Mouse (Mus musculus): ENCODE data around the gene Trim43a. TPM values are rescaled to one million over a fixed set of nuclear protein-coding genes. Genes with fewer than 3 reads are reported as not detected.
"Not testable (repeated sequence)": the region's sequence is repeated elsewhere in the genome, so short reads cannot be mapped to it uniquely, and the experiment has no call there.

Gene Trim43a
- polyA plus RNA-seq (2014; fragmentation: Nextera tagmentation; extraction: Ambion mirVana): 0.10 TPM in 1 of 2 replicates, not detected in the other

GRCm38 (mm10) chr9:88580591-88580990, at the start of gene Trim43a:
Gene Trim43a (plus strand): TSS chr9:88580891.
- H3K9me3 ChIP-seq (ENCODE audit: control insufficient read depth, low read length); DNase-seq (ENCODE audit: low spot score); H3K27me3 ChIP-seq (ENCODE audit: control insufficient read depth, insufficient read depth, low read length); H3K4me2 ChIP-seq (replicated peaks; ENCODE audit: low read depth, low read length); H3K4me3 ChIP-seq (ENCODE audit: low read depth, low read length); ATAC-seq (ENCODE audit: low FRiP score); H3K27ac ChIP-seq (ENCODE audit: low read depth, low read length); H3K4me1 ChIP-seq (replicated peaks; ENCODE audit: control insufficient read depth, insufficient read depth, low read length); H3K36me3 ChIP-seq (ENCODE audit: control insufficient read depth, insufficient read depth, low read length); H3K9ac ChIP-seq (ENCODE audit: low read depth, low read length): not testable (repeated sequence)
- 79% methylated on average over 2 of the region's 2 CpGs for WGBS

GRCm38 (mm10) chr9:88534093-88534492, 46.6 kb upstream of the Trim43a start:
- ATAC-seq (ENCODE audit: low FRiP score): no peak
- WGBS: 91% methylated on average over 5 of the region's 5 CpGs
- Histone ChIP-seq H3K27me3 (ENCODE audit: control insufficient read depth, insufficient read depth, low read length) (no peaks in the 10 kb centered on the region), H3K36me3 (ENCODE audit: control insufficient read depth, insufficient read depth, low read length) (no peaks in the 10 kb centered on the region), H3K9me3 (ENCODE audit: control insufficient read depth, low read length) (no peaks in the 10 kb centered on the region), H3K4me1 (replicated peaks; ENCODE audit: control insufficient read depth, insufficient read depth, low read length) (no peaks in the 10 kb centered on the region), H3K27ac (ENCODE audit: low read depth, low read length) (no peak overlapping the region), H3K9ac (ENCODE audit: low read depth, low read length) (no peak overlapping the region), H3K4me2 (replicated peaks; ENCODE audit: low read depth, low read length) (no peak overlapping the region), H3K4me3 (ENCODE audit: low read depth, low read length) (no peak overlapping the region)
- no peak for DNase-seq (ENCODE audit: low spot score)

- H3K4me3 ChIP-seq (ENCODE audit: low read depth, low read length): no peak overlapping the region
- no peaks in the 10 kb centered on the region for H3K36me3 ChIP-seq (ENCODE audit: control insufficient read depth, insufficient read depth, low read length)
- WGBS: 76% methylated on average over 5 of the region's 5 CpGs
- no peaks in the 10 kb centered on the region for H3K4me1 ChIP-seq (replicated peaks; ENCODE audit: control insufficient read depth, insufficient read depth, low read length)
- no peak overlapping the region for H3K27ac ChIP-seq (ENCODE audit: low read depth, low read length)
- ATAC-seq (ENCODE audit: low FRiP score) (no peak), DNase-seq (ENCODE audit: low spot score) (no peak)
- H3K9ac ChIP-seq (ENCODE audit: low read depth, low read length): no peak overlapping the region
- H3K9me3 ChIP-seq (ENCODE audit: control insufficient read depth, low read length): no peaks in the 10 kb centered on the region
- H3K27me3 ChIP-seq (ENCODE audit: control insufficient read depth, insufficient read depth, low read length): no peaks in the 10 kb centered on the region
- H3K4me2 ChIP-seq (replicated peaks; ENCODE audit: low read depth, low read length): no peak overlapping the region
Observed at GRCm38 (mm10) chr9:88539546-88540224, 41.0 kb upstream of the Trim43a start.

DNA sequence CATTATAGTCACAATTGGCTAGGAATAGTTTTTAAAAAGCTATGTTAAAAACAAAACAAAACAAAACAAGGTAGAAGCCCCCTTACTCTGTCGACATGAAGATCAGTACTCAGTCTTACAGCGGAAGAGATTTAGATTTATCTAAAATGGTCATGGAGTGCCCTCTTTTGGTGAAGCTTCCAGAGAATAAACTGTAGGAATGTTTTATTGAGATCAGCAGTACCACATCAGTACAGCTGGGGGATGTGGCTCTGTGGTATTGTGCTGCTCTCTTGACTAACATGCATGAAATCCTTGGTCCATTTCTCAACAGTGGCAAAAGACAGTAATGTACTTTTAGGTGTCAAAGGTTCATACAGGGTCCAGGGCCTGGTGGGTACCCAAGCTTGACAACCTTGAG, 37.9 kb upstream of the Trim43a start:
- Histone ChIP-seq H3K27ac (ENCODE audit: low read depth, low read length) (no peak overlapping the region), H3K4me3 (ENCODE audit: low read depth, low read length) (no peak overlapping the region), H3K9ac (ENCODE audit: low read depth, low read length) (no peak overlapping the region), H3K9me3 (ENCODE audit: control insufficient read depth, low read length) (no peaks in the 10 kb centered on the region), H3K36me3 (ENCODE audit: control insufficient read depth, insufficient read depth, low read length) (no peaks in the 10 kb centered on the region), H3K4me2 (replicated peaks; ENCODE audit: low read depth, low read length) (no peak overlapping the region), H3K4me1 (replicated peaks; ENCODE audit: control insufficient read depth, insufficient read depth, low read length) (no peaks in the 10 kb centered on the region), H3K27me3 (ENCODE audit: control insufficient read depth, insufficient read depth, low read length) (no peaks in the 10 kb centered on the region)
- no peak for ATAC-seq (ENCODE audit: low FRiP score)
- WGBS: 44% methylated on average over 2 of the region's 2 CpGs
- no peak for DNase-seq (ENCODE audit: low spot score)

DNA sequence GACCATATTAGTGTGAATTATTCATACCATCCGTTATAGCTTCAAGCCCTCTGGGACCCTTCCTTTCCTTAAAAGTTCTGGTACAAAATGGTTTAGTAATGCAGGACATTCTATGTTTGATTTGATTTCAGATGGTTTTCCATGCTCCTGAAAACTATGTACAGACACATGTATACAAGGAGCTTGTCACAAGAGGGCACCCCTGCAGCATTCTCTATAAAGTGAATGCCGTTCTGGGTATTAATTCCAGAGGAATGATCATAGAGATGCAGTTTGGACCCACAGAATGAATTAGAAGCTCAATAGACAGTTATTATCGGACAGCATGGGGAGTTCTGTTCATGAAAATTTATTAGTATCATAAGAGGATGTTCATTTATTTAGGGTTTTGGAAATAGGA, 35.2 kb upstream of the Trim43a start:
- WGBS: 34% methylated on average over 3 of the region's 3 CpGs
- no peaks in the 10 kb centered on the region for H3K27me3 ChIP-seq (ENCODE audit: control insufficient read depth, insufficient read depth, low read length)

GRCm38 (mm10) chr9:88546166-88546565, 34.5 kb upstream of the Trim43a start:
- no peaks in the 10 kb centered on the region for H3K27me3 ChIP-seq (ENCODE audit: control insufficient read depth, insufficient read depth, low read length)
- H3K9ac ChIP-seq (ENCODE audit: low read depth, low read length): no peak overlapping the region
- no peak overlapping the region for H3K4me2 ChIP-seq (replicated peaks; ENCODE audit: low read depth, low read length)
- DNase-seq (ENCODE audit: low spot score) (peak; percentile 79), ATAC-seq (ENCODE audit: low FRiP score) (no peak)
- no peaks in the 10 kb centered on the region; the same call in 1 of the 2 replicates for H3K4me1 ChIP-seq (replicated peaks; ENCODE audit: control insufficient read depth, insufficient read depth, low read length)
- H3K27ac ChIP-seq (ENCODE audit: low read depth, low read length): no peak overlapping the region
- no peaks in the 10 kb centered on the region for H3K9me3 ChIP-seq (ENCODE audit: control insufficient read depth, low read length)
- no peaks in the 10 kb centered on the region for H3K36me3 ChIP-seq (ENCODE audit: control insufficient read depth, insufficient read depth, low read length)
- no peak overlapping the region for H3K4me3 ChIP-seq (ENCODE audit: low read depth, low read length)
- 9% methylated on average over 2 of the region's 2 CpGs for WGBS

More for the DNA sequence above, 35.2 kb upstream of the Trim43a start:
- Histone ChIP-seq H3K36me3 (ENCODE audit: control insufficient read depth, insufficient read depth, low read length) (no peaks in the 10 kb centered on the region), H3K27ac (ENCODE audit: low read depth, low read length) (no peak overlapping the region), H3K4me1 (replicated peaks; ENCODE audit: control insufficient read depth, insufficient read depth, low read length) (no peaks in the 10 kb centered on the region; the same call in 1 of the 2 replicates), H3K9me3 (ENCODE audit: control insufficient read depth, low read length) (no peaks in the 10 kb centered on the region), H3K4me3 (ENCODE audit: low read depth, low read length) (no peak overlapping the region), H3K4me2 (replicated peaks; ENCODE audit: low read depth, low read length) (no peak overlapping the region), H3K9ac (ENCODE audit: low read depth, low read length) (no peak overlapping the region)
- no peak for ATAC-seq (ENCODE audit: low FRiP score)
- no peak for DNase-seq (ENCODE audit: low spot score)

GRCm38 (mm10) chr9:88546657-88547056, 34.0 kb upstream of the Trim43a start:
- DNase-seq (ENCODE audit: low spot score): no peak
- 70% methylated on average over 8 of the region's 8 CpGs for WGBS
- Histone ChIP-seq H3K36me3 (ENCODE audit: control insufficient read depth, insufficient read depth, low read length) (no peaks in the 10 kb centered on the region), H3K27ac (ENCODE audit: low read depth, low read length) (no peak overlapping the region), H3K4me3 (ENCODE audit: low read depth, low read length) (no peak overlapping the region), H3K9me3 (ENCODE audit: control insufficient read depth, low read length) (no peaks in the 10 kb centered on the region), H3K4me1 (replicated peaks; ENCODE audit: control insufficient read depth, insufficient read depth, low read length) (no peaks in the 10 kb centered on the region; the same call in 1 of the 2 replicates), H3K4me2 (replicated peaks; ENCODE audit: low read depth, low read length) (no peak overlapping the region), H3K27me3 (ENCODE audit: control insufficient read depth, insufficient read depth, low read length) (no peaks in the 10 kb centered on the region), H3K9ac (ENCODE audit: low read depth, low read length) (no peak overlapping the region)
- ATAC-seq (ENCODE audit: low FRiP score): no peak

DNA sequence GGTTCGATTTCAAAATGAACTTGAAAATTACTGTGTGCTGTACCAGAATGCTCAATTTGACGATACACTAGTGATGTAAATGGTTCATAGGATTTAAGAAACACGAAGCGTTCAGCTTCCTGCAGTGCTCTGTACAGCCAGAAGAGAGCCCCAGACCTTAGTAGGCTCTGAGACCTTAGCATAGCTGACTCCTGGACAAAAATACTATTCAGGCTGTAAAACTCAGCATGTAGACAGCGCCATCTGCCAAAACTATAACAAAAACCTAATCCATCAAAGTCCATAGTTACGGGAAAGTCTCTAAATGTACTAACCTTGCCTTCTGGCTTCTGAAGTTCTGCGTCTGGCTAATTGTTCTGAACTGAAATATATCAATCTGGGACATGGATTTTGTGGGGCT, 33.4 kb upstream of the Trim43a start:
- H3K27ac ChIP-seq (ENCODE audit: low read depth, low read length): no peak overlapping the region
- peak overlapping the region; percentile 25 for H3K4me2 ChIP-seq (replicated peaks; ENCODE audit: low read depth, low read length)
- peak; percentile 57 for DNase-seq (ENCODE audit: low spot score)
- WGBS: 32% methylated on average over 7 of the region's 7 CpGs
- no peaks in the 10 kb centered on the region for H3K9me3 ChIP-seq (ENCODE audit: control insufficient read depth, low read length)
- peak; percentile 49 for ATAC-seq (ENCODE audit: low FRiP score)
- no peaks in the 10 kb centered on the region for H3K27me3 ChIP-seq (ENCODE audit: control insufficient read depth, insufficient read depth, low read length)
- no peaks in the 10 kb centered on the region; the same call in 1 of the 2 replicates for H3K4me1 ChIP-seq (replicated peaks; ENCODE audit: control insufficient read depth, insufficient read depth, low read length)
- no peak overlapping the region for H3K9ac ChIP-seq (ENCODE audit: low read depth, low read length)
- H3K4me3 ChIP-seq (ENCODE audit: low read depth, low read length): peak overlapping the region; percentile 52
- no peaks in the 10 kb centered on the region for H3K36me3 ChIP-seq (ENCODE audit: control insufficient read depth, insufficient read depth, low read length)

Data from hindbrain, embryonic 11.5 days (tissue).